In the genomic region with DNA sequence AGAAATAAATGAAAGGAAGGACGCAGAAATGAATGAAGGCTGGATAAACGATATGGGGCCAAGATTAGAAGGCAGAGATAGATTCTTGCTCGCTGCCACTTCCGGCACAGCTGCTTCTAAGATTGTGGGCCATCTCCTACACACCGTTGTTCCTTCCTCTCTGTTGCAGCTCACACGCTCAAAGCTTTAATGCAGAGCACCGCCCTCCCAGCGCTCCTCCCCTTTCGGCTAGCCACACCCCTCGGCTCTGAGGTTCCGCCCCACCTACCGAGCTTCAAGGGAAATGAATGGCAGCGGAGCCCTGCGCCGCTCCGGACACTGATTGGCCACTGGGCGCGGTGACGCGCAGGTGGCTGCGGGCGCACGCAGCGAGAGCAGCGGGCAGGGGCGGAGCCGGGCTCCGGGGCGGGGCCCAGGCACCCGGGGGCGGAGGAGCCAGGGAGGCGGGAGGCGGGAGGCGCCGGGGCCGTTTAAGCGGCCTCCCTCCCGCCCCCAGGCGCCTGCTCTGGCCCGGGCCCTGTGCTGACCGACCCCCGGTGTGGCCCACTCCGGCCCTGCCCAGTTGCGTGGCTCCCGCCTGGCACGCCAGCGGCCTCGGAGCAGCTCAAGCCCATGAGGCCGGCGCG, we compare ENCODE assay signal across 8 mouse cellular contexts. TPM values are rescaled to one million over a fixed set of nuclear protein-coding genes. Genes with fewer than 3 reads are reported as not detected.
DNase-seq lines count a peak whose midpoint lies in the region; ATAC-seq lines count a peak whose summit lies in the region.

Gene Mmd, plus strand, starts transcription at position 432 of the 626 bp plus-strand sequence.

- no peaks in the 10 kb centered on the region for H3K9me3 ChIP-seq in hindbrain, embryonic 12.5 days (replicated peaks)

- H3K27ac ChIP-seq in hindbrain, embryonic 12.5 days: peak within 1 kb of the TSS; percentile 92

- ATAC-seq in hindbrain, embryonic 12.5 days (ENCODE audit: low FRiP score): peak; percentile 99

- H3K4me3 ChIP-seq in hindbrain, embryonic 12.5 days: peak within 1 kb of the TSS; percentile 84

- peak within 1 kb of the TSS; percentile 93 for H3K9ac ChIP-seq in hindbrain, embryonic 12.5 days

- no peaks in the 10 kb centered on the region for H3K27me3 ChIP-seq in hindbrain, embryonic 12.5 days

- peak within 1 kb of the TSS; percentile 90 for H3K4me2 ChIP-seq in hindbrain, embryonic 12.5 days (replicated peaks)

- WGBS in hindbrain, embryonic 12.5 days: under 1% methylated on average over 38 of the region's 51 CpGs

- peaks cover 17% of the 10 kb centered on the region for H3K4me1 ChIP-seq in hindbrain, embryonic 12.5 days

- peak; percentile 99 for DNase-seq in NIH3T3 (ENCODE audit: low read depth)
- DNase-seq in cerebellum, postnatal 10 days: peak; percentile 96 to 98
- DNase-seq in frontal cortex, postnatal 10 days (ENCODE audit: low spot score in 2 of 2): peak; percentile 97 to 98
- DNase-seq in layer of hippocampus, postnatal 14 days (ENCODE audit: low spot score in 2 of 2): peak; percentile 95 to 98
- peak; percentile 97 for DNase-seq in lung, postnatal 14 days
- DNase-seq in retina, adult 2 months (ENCODE audit: low read depth, low spot score): peak; percentile 94
- DNase-seq in thymus, postnatal 36 days: peak; percentile 99

- no peaks in the 10 kb centered on the region for H3K36me3 ChIP-seq in hindbrain, embryonic 12.5 days

RNA-seq across cellular contexts. Expression of gene Mmd, which starts in this region (rescaled TPM):
- 76.7 and 76.8 TPM in 2 replicates for polyA plus RNA-seq in hindbrain, embryonic 12.5 days (2016; fragmentation: Nextera tagmentation; extraction: Ambion mirVana)
- 100 to 1,000 TPM; 337 to 345 TPM for total RNA-seq in layer of hippocampus, postnatal 14 days (2021)

Comparison
In these comparisons a context has a peak if more than half of its experiments do, and no peak if none do; other contexts are left out.
1. Peak in every context shown above with its lines: DNase-seq, ATAC-seq, H3K4me3 ChIP-seq and H3K27ac ChIP-seq.